Mouse (Mus musculus): ENCODE measurements around the gene Farsb. TPM values are rescaled to one million over a fixed set of nuclear protein-coding genes. Genes with fewer than 3 reads are reported as not detected.
"Not testable (repeated sequence)": the region's sequence is repeated elsewhere in the genome, so short reads cannot be mapped to it uniquely, and the experiment has no call there.

Farsb gene
- 10 to 100 TPM; 57.1 to 63.6 (median 58.9) TPM for total RNA-seq (2022)

- DNase-seq (ENCODE audit: low spot score in 2 of 2): peak; percentile 85 to 91
Observed at GRCm38 (mm10) chr1:78488752-78489492, at the start of gene Farsb. Gene Farsb (minus strand): TSS chr1:78488897.

GRCm38 (mm10) chr1:78538396-78538795, 49.7 kb upstream of the Farsb start:
- no peak for DNase-seq (ENCODE audit: low spot score in 2 of 2)

GRCm38 (mm10) chr1:78537494-78538010, 48.9 kb upstream of the Farsb start:
- peak; percentile 49 to 50 for DNase-seq (ENCODE audit: low spot score in 2 of 2)

- DNase-seq (ENCODE audit: low spot score in 2 of 2): peak; percentile 64 to 65
Observed at GRCm38 (mm10) chr1:78536310-78537164, 47.8 kb upstream of the Farsb start.

GRCm38 (mm10) chr1:78534428-78535150, 45.9 kb upstream of the Farsb start:
- DNase-seq (ENCODE audit: low spot score in 2 of 2): no peak

- peak; percentile 20 to 36 for DNase-seq (ENCODE audit: low spot score in 2 of 2)
Observed at GRCm38 (mm10) chr1:78532184-78532800, 43.6 kb upstream of the Farsb start.

- no peak for DNase-seq (ENCODE audit: low spot score in 2 of 2)
Observed at GRCm38 (mm10) chr1:78530500-78531215, 42.0 kb upstream of the Farsb start.

- DNase-seq (ENCODE audit: low spot score in 2 of 2): no peak
Observed at GRCm38 (mm10) chr1:78529011-78529410, 40.3 kb upstream of the Farsb start.

- DNase-seq (ENCODE audit: low spot score in 2 of 2): no peak
Observed at GRCm38 (mm10) chr1:78528356-78528755, 39.7 kb upstream of the Farsb start.

GRCm38 (mm10) chr1:78525189-78525886, 36.6 kb upstream of the Farsb start:
- DNase-seq (ENCODE audit: low spot score in 2 of 2): peak; percentile 23 to 47

GRCm38 (mm10) chr1:78518907-78519306, 30.2 kb upstream of the Farsb start:
- DNase-seq (ENCODE audit: low spot score in 2 of 2): no peak

GRCm38 (mm10) chr1:78512756-78513155, 24.1 kb upstream of the Farsb start:
- no peak for DNase-seq (ENCODE audit: low spot score in 2 of 2)

GRCm38 (mm10) chr1:78511621-78512160, 23.0 kb upstream of the Farsb start, which contains the start of gene BC035947:
Gene BC035947 (minus strand): TSS chr1:78512158.
- no peak for DNase-seq (ENCODE audit: low spot score in 2 of 2)

GRCm38 (mm10) chr1:78510862-78511261, 22.2 kb upstream of the Farsb start, which contains the start of gene Mogat1:
Gene Mogat1 (plus strand): TSS chr1:78510991.
- no peak for DNase-seq (ENCODE audit: low spot score in 2 of 2)

- DNase-seq (ENCODE audit: low spot score in 2 of 2): no peak
Observed at GRCm38 (mm10) chr1:78507137-78507536, 18.4 kb upstream of the Farsb start.

GRCm38 (mm10) chr1:78502527-78502926, 13.8 kb upstream of the Farsb start:
- DNase-seq (ENCODE audit: low spot score in 2 of 2): no peak

- DNase-seq (ENCODE audit: low spot score in 2 of 2): not testable (repeated sequence)
Observed at GRCm38 (mm10) chr1:78501856-78502255, 13.2 kb upstream of the Farsb start.

- no peak for DNase-seq (ENCODE audit: low spot score in 2 of 2)
Observed at GRCm38 (mm10) chr1:78501036-78501435, 12.3 kb upstream of the Farsb start.

- DNase-seq (ENCODE audit: low spot score in 2 of 2): no peak
Observed at GRCm38 (mm10) chr1:78490143-78490542, 1.4 kb upstream of the Farsb start.

All from gastrocnemius, adult 8-10 months (tissue).